Mouse (Mus musculus) kidney, adult 2 months (tissue): ENCODE data around the gene Mmel1. TPM values are rescaled to one million over a fixed set of nuclear protein-coding genes. Genes with fewer than 3 reads are reported as not detected.

Source experiments
- DNase-seq: peaks from one replicate; pipeline ENCODE4 v3.0.0; 2021
- H3K27ac ChIP-seq: fragments of 200-500 bp; 2 replicates; pipeline ENCODE4 v1.5.1; 2012; ENCODE audit warnings: low read depth, low read length, control low read depth, inconsistent platforms; ENCODE audit not compliant: insufficient read depth
- H3K27me3 ChIP-seq: fragments of 200-500 bp; replicated peaks from 2 replicates; pipeline ENCODE4 v1.6.1; 2012; ENCODE audit warnings: mild to moderate bottlenecking, moderate library complexity, low read length, inconsistent platforms; ENCODE audit not compliant: control insufficient read depth, insufficient read depth
- H3K36me3 ChIP-seq: fragments of 200-500 bp; 2 replicates; pipeline ENCODE4 v1.6.1; 2012; ENCODE audit warnings: mild to moderate bottlenecking, moderate library complexity, low read length, inconsistent platforms; ENCODE audit not compliant: control insufficient read depth, insufficient read depth
- H3K4me1 ChIP-seq: fragments of 200-500 bp; 2 replicates; pipeline ENCODE4 v1.6.1; 2011; ENCODE audit warnings: low read length; ENCODE audit not compliant: control insufficient read depth, insufficient read depth
- H3K4me3 ChIP-seq: fragments of 200-500 bp; 2 replicates; pipeline ENCODE4 v1.5.1; 2011; ENCODE audit warnings: mild to moderate bottlenecking, low read depth, low read length, control low read depth; ENCODE audit not compliant: insufficient read depth
- CTCF ChIP-seq: fragments of 200-500 bp; conservative IDR thresholded peaks from 2 replicates; pipeline ENCODE4 v1.5.1; 2011; ENCODE audit warnings: low read depth, mild to moderate bottlenecking, control low read depth, low read length, moderate library complexity, mixed read lengths; ENCODE audit not compliant: insufficient read depth, insufficient read length
- POLR2A ChIP-seq: fragments of 200-500 bp; IDR thresholded peaks from one replicate; pipeline ENCODE4 v1.6.1; 2011; ENCODE audit warnings: low read depth, low read length, control low read depth
- WGBS: fragments of 180-500 bp; shearing (Covaris S2); methylation state at CpG from one replicate; pipeline ENCODE4 v1.1.7; 2018; 5-methylcytosine and 5-hydroxymethylcytosine counted together
- polyA plus RNA-seq: library from polyadenylated mRNA; depleted of rRNA; stranded (reverse); fragments of >200 nt; gene quantifications from 2 replicates; pipeline ENCODE4 v1.2.3, GENCODE M21; 2012

The Mmel1 gene
- polyA plus RNA-seq, 1 experiment = 0.03 TPM

- H3K4me3 ChIP-seq = peak overlapping the region; percentile 37; the same call in 1 of the 2 replicates
- TF ChIP-seq POLR2A (no peak), CTCF (no peak)
- H3K27ac ChIP-seq = no peak overlapping the region
- no peaks in the 10 kb centered on the region for H3K36me3 ChIP-seq
- WGBS = 16% methylated on average over 9 of the region's 9 CpGs
- no peaks in the 10 kb centered on the region for H3K4me1 ChIP-seq
- no peak for DNase-seq
- H3K27me3 ChIP-seq = no peaks in the 10 kb centered on the region; the same call in 1 of the 2 replicates
Observed at GRCm38 (mm10) chr4:154856480-154856837, 12.9 kb upstream of the Mmel1 start.

- Histone ChIP-seq H3K27ac (no peak overlapping the region), H3K4me1 (no peaks in the 10 kb centered on the region), H3K36me3 (no peaks in the 10 kb centered on the region), H3K4me3 (no peak overlapping the region), H3K27me3 (no peaks in the 10 kb centered on the region; the same call in 1 of the 2 replicates)
- 87% methylated on average over 7 of the region's 7 CpGs for WGBS
- DNase-seq = no peak
- TF ChIP-seq CTCF (no peak), POLR2A (no peak)
Observed at GRCm38 (mm10) chr4:154856882-154857281, 12.5 kb upstream of the Mmel1 start.

GRCm38 (mm10) chr4:154857366-154858240 lies 11.8 kb upstream of the Mmel1 start:
- Histone ChIP-seq H3K4me1 (no peaks in the 10 kb centered on the region), H3K27ac (no peak overlapping the region), H3K36me3 (no peaks in the 10 kb centered on the region), H3K4me3 (no peak overlapping the region), H3K27me3 (no peaks in the 10 kb centered on the region; the same call in 1 of the 2 replicates)
- DNase-seq = no peak
- TF ChIP-seq POLR2A (no peak), CTCF (no peak)
- WGBS = 84% methylated on average over 10 of the region's 10 CpGs

GRCm38 (mm10) chr4:154858601-154859000 lies 10.8 kb upstream of the Mmel1 start:
- H3K4me1 ChIP-seq = no peaks in the 10 kb centered on the region
- H3K36me3 ChIP-seq = no peaks in the 10 kb centered on the region
- no peak for DNase-seq
- no peak overlapping the region for H3K4me3 ChIP-seq
- WGBS = 80% methylated on average over 3 of the region's 3 CpGs
- no peak overlapping the region for H3K27ac ChIP-seq
- H3K27me3 ChIP-seq = no peaks in the 10 kb centered on the region; the same call in 1 of the 2 replicates
- no peak for TF ChIP-seq POLR2A
- no peak for TF ChIP-seq CTCF

GRCm38 (mm10) chr4:154861967-154862366 lies 7.4 kb upstream of the Mmel1 start:
- Histone ChIP-seq H3K4me1 (no peaks in the 10 kb centered on the region), H3K36me3 (no peaks in the 10 kb centered on the region), H3K27ac (no peak overlapping the region), H3K27me3 (no peaks in the 10 kb centered on the region), H3K4me3 (no peak overlapping the region)
- no peak for DNase-seq
- TF ChIP-seq POLR2A (no peak), CTCF (no peak)
- 80% methylated on average over 5 of the region's 5 CpGs for WGBS

GRCm38 (mm10) chr4:154863436-154863935 lies 5.9 kb upstream of the Mmel1 start:
- Histone ChIP-seq H3K36me3 (no peaks in the 10 kb centered on the region), H3K4me1 (no peaks in the 10 kb centered on the region), H3K4me3 (no peak overlapping the region), H3K27ac (no peak overlapping the region), H3K27me3 (no peaks in the 10 kb centered on the region)
- WGBS = 86% methylated on average over 3 of the region's 3 CpGs
- TF ChIP-seq CTCF (no peak), POLR2A (no peak)
- no peak for DNase-seq

GRCm38 (mm10) chr4:154864271-154864771 lies 5.1 kb upstream of the Mmel1 start:
- TF ChIP-seq CTCF (peak; percentile 47), POLR2A (no peak)
- DNase-seq = peak; percentile 94
- peak overlapping the region; percentile 41 for H3K4me3 ChIP-seq
- H3K36me3 ChIP-seq = no peaks in the 10 kb centered on the region
- H3K27me3 ChIP-seq = no peaks in the 10 kb centered on the region
- WGBS = 2% methylated on average over 18 of the region's 18 CpGs
- no peak overlapping the region for H3K27ac ChIP-seq
- H3K4me1 ChIP-seq = no peaks in the 10 kb centered on the region
